Mouse (Mus musculus): ENCODE measurements around the gene Vsnl1.

- TF ChIP-seq GATA1 (IDR thresholded peaks at IDR 0.05; ENCODE audit: low read length) (no peak), TAL1 (IDR thresholded peaks at IDR 0.05; ENCODE audit: low read length) (no peak)
Measured at GRCm38 (mm10) chr12:11379396-11379795, 57.0 kb downstream of the Vsnl1 start.
